Mouse (Mus musculus) heart, postnatal 14 days (tissue): ENCODE measurements at regions not wholly inside any gene's neighbourhood (a gene's known extent, or its start where the extent isn't known, plus 50 kb on each side); places are given as distances from the start of the nearest gene placed in this dataset.

Experiments
- microRNA-seq, 2 experiments: library from miRNA; unstranded; fragments of <30 nt; microRNA quantifications; one replicate each; pipeline ENCODE4 v1.2.0; 2021 to 2022

Small RNA genes in the stretch of these regions (microRNA-seq; reads per million reads assigned to microRNA genes)
- gene Gm23881: 0 reads per million in 2 experiments
